8 mouse cellular contexts compared by ENCODE assay signal in the genomic region with DNA sequence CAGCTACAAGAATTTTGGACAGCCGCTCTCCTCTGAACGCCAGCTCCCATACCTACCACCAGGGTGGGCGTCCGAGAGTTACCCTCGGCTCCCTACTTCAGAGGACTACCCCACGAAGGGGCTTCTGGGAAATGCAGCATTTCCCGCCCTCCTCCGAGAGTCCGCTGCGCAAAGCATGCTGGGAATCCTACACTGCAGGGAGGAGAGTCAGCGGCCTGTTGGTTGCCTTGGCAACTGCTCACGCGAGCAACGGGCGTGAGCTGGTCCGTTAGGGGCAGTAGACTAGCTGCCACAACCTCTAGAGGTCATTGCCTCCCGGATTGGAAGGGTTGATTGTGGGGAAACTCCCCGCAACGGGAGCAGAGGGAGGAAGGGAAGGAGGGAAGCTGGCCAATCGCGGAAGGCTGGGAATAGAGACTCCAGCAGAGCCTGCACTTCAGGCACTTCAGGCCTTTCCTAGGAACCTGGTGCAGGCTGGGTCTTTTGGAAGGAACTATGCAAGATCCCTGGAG. TPM values are rescaled to one million over a fixed set of nuclear protein-coding genes. Genes with fewer than 3 reads are reported as not detected.
DNase-seq lines count a peak whose midpoint lies in the region; ATAC-seq lines count a peak whose summit lies in the region.

Gene Gstt2 (minus strand): TSS at position 177 of the 512 bp plus-strand sequence.

- H3K9me3 ChIP-seq in embryonic facial prominence, embryonic 13.5 days: no peaks in the 10 kb centered on the region
- no peaks in the 10 kb centered on the region for H3K9me3 ChIP-seq in limb, embryonic 10.5 days (replicated peaks)
- H3K9me3 ChIP-seq in midbrain, embryonic 12.5 days: no peaks in the 10 kb centered on the region

- H3K4me1 ChIP-seq in embryonic facial prominence, embryonic 13.5 days: peaks cover 49% of the 10 kb centered on the region
- H3K4me1 ChIP-seq in limb, embryonic 10.5 days: peaks cover 52% of the 10 kb centered on the region
- H3K4me1 ChIP-seq in midbrain, embryonic 12.5 days: peaks cover 32% of the 10 kb centered on the region

- peak; percentile 87 for ATAC-seq in embryonic facial prominence, embryonic 13.5 days (ENCODE audit: insufficient number of reproducible peaks, insufficient read depth, low FRiP score, low TSS enrichment, low read depth)
- peak; percentile 93 for ATAC-seq in midbrain, embryonic 12.5 days (ENCODE audit: low FRiP score, low read depth)

- H3K4me3 ChIP-seq in embryonic facial prominence, embryonic 13.5 days: peak within 1 kb of the TSS; percentile 50
- H3K4me3 ChIP-seq in limb, embryonic 10.5 days: peak within 1 kb of the TSS; percentile 48
- peak within 1 kb of the TSS; percentile 44 for H3K4me3 ChIP-seq in midbrain, embryonic 12.5 days

- peak within 1 kb of the TSS; percentile 63 for H3K4me2 ChIP-seq in embryonic facial prominence, embryonic 13.5 days
- H3K4me2 ChIP-seq in midbrain, embryonic 12.5 days (replicated peaks): peak within 1 kb of the TSS; percentile 60

- peak; percentile 67 for DNase-seq in 3T3-L1 (ENCODE audit: low read depth, low spot score)
- peak; percentile 77 to 83 for DNase-seq in adrenal gland, postnatal 4 days (ENCODE audit: low spot score in 2 of 2)
- peak; percentile 96 to 97 for DNase-seq in heart, adult 18-20 months
- DNase-seq in kidney, adult 18-20 months: peak; percentile 96
- peak; percentile 94 for DNase-seq in limb, embryonic 10.5 days (ENCODE audit: low spot score)
- DNase-seq in skeletal muscle tissue, adult 2 months (ENCODE audit: low read depth, low spot score): peak; percentile 96

- WGBS in embryonic facial prominence, embryonic 13.5 days: under 1% methylated on average over 21 of the region's 21 CpGs
- WGBS in limb, embryonic 10.5 days: under 1% methylated on average over 21 of the region's 21 CpGs
- under 1% methylated on average over 21 of the region's 21 CpGs for WGBS in midbrain, embryonic 12.5 days

- H3K36me3 ChIP-seq in embryonic facial prominence, embryonic 13.5 days: no peaks in the 10 kb centered on the region
- H3K36me3 ChIP-seq in limb, embryonic 10.5 days: no peaks in the 10 kb centered on the region
- no peaks in the 10 kb centered on the region for H3K36me3 ChIP-seq in midbrain, embryonic 12.5 days

- H3K9ac ChIP-seq in embryonic facial prominence, embryonic 13.5 days: peak within 1 kb of the TSS; percentile 72
- peak within 1 kb of the TSS; percentile 43 for H3K9ac ChIP-seq in midbrain, embryonic 12.5 days (replicated peaks)

- peak within 1 kb of the TSS; percentile 90 for H3K27ac ChIP-seq in embryonic facial prominence, embryonic 13.5 days
- peak within 1 kb of the TSS; percentile 85 for H3K27ac ChIP-seq in limb, embryonic 10.5 days
- H3K27ac ChIP-seq in midbrain, embryonic 12.5 days (replicated peaks): peak within 1 kb of the TSS; percentile 69

- H3K27me3 ChIP-seq in embryonic facial prominence, embryonic 13.5 days: peaks cover 19% of the 10 kb centered on the region; the same call in 1 of the 2 replicates
- peaks cover 25% of the 10 kb centered on the region for H3K27me3 ChIP-seq in limb, embryonic 10.5 days (ENCODE audit: low read depth, poor library complexity, severe bottlenecking)
- H3K27me3 ChIP-seq in midbrain, embryonic 12.5 days: peaks cover 43% of the 10 kb centered on the region

RNA-seq across cellular contexts. Expression of gene Gstt2, which starts in this region (rescaled TPM):
- total RNA-seq in adrenal gland, postnatal 4 days (2021): 10 to 100 TPM; 33.0 to 41.5 TPM
- polyA plus RNA-seq in embryonic facial prominence, embryonic 13.5 days (2015; fragmentation: Nextera tagmentation; extraction: Ambion mirVana): 5.9 and 9.1 TPM in 2 replicates
- total RNA-seq in heart, adult 18-20 months (2021): 10 to 100 TPM in 1 of 2 experiments, 1 to 10 TPM in 1; 7.8 to 10.7 TPM
- 4.9 and 6.5 TPM in 2 replicates for polyA plus RNA-seq in limb, embryonic 10.5 days (2016; fragmentation: Nextera tagmentation; extraction: Ambion mirVana)
- polyA plus RNA-seq in midbrain, embryonic 12.5 days (2016; fragmentation: Nextera tagmentation; extraction: Ambion mirVana): 7.7 and 7.9 TPM in 2 replicates

Comparison
In these comparisons a context has a peak if more than half of its experiments do, and no peak if none do; other contexts are left out.
1. Peak in every context shown above with its lines: DNase-seq, ATAC-seq, H3K4me3 ChIP-seq and H3K27ac ChIP-seq.